Comparison of ENCODE assay signal across 9 mouse cellular contexts in the genomic region with DNA sequence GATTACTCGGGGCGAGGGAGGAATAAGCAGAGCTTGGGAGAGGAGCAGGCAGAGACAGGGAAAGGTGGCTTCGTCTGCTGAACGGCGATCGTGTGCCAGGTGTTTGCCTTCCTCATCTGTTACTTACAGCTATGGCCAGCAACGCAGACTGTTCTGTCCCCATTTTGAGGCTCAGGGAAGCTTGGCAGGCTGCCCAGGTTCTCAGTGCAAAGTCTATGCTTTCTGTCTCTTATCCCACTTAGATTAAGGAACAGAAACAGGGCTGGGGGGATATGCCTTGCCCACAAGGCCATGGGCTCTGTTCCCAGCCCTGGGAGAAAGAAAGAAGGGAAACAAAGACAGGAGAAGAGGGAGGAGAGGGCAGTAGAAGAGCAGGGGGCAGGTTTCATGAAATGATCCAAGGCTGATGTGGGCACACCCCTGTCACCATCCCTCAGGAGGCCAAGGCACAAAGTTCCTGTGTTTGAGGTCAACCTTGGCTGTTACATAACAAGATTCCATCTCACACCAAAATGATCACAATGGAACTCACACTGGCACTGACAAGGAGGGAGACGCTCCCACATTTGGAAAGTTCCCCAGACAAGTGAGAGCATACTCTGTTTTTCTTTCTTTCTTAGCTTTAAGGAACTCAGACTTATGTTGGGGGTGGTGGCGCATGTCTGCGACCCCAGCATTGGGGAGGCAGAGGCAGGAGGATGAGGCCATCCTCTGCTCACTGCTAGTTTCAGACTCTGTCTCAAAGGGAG.
DNase-seq lines count a peak whose midpoint lies in the region; ATAC-seq and TF ChIP-seq lines count a peak whose summit lies in the region.
"Had no signal": no experiment of that assay in that cellular context is flagged by ENCODE, and none has a peak within 500 bp of the region (broad histone marks: within the 10 kb centered on the region; RNA-seq: fewer than 3 reads in every experiment).

No protein-coding gene starts in this region.

- H3K36me3 ChIP-seq in embryonic facial prominence, embryonic 15.5 days, result no peaks in the 10 kb centered on the region
- 0 out of 2 replicates have a peak, but pooled peaks cover 4% of the 10 kb centered on the region for H3K36me3 ChIP-seq in heart, postnatal 0 days (replicated peaks; ENCODE audit: control insufficient read depth, insufficient read depth, low read length)
- H3K36me3 ChIP-seq in testis, adult 2 months (ENCODE audit: control insufficient read depth, insufficient read depth, low read length), result no peaks in the 10 kb centered on the region; the same call in 1 of the 2 replicates
- H3K36me3 ChIP-seq: liver, embryonic 13.5 days had no signal

- no peak for TF ChIP-seq POLR2A in testis, adult 2 months (IDR thresholded peaks at IDR 0.05; ENCODE audit: control insufficient read depth, low read depth, low read length)

- peak overlapping the region; percentile 53; the same call in 1 of the 2 replicates for H3K27ac ChIP-seq in embryonic facial prominence, embryonic 15.5 days (replicated peaks)
- H3K27ac ChIP-seq in heart, postnatal 0 days (ENCODE audit: low read depth), result peak overlapping the region; percentile 30; the same call in 1 of the 2 replicates
- H3K27ac ChIP-seq in testis, adult 2 months (ENCODE audit: control insufficient read depth, insufficient read depth, low read depth, low read length), result peak overlapping the region; percentile 32
- H3K27ac ChIP-seq: liver, embryonic 13.5 days had no signal

- H3K4me2 ChIP-seq in embryonic facial prominence, embryonic 15.5 days (replicated peaks), result no peak overlapping the region
- H3K4me2 ChIP-seq in heart, postnatal 0 days (ENCODE audit: low read depth, low read length), result no peak overlapping the region
- H3K4me2 ChIP-seq: liver, embryonic 13.5 days had no signal

- DNase-seq in urinary bladder, postnatal 14 days (ENCODE audit: low spot score), result peak; percentile 61
- DNase-seq in urinary bladder, adult 2 months (ENCODE audit: low spot score), result no peak
- peak; percentile 19 for DNase-seq in heart, postnatal 0 days (ENCODE audit: low spot score)
- DNase-seq in layer of hippocampus, postnatal 10 days (ENCODE audit: low spot score in 2 of 2), result peak; percentile 61 to 71
- DNase-seq in lung, postnatal 4 days, result peak; percentile 38 to 56
- DNase-seq in spleen, postnatal 14 days (ENCODE audit: low spot score in 2 of 2), result no peak
- DNase-seq: liver, embryonic 13.5 days had no signal

- no peaks in the 10 kb centered on the region for H3K27me3 ChIP-seq in embryonic facial prominence, embryonic 15.5 days
- H3K27me3 ChIP-seq in heart, postnatal 0 days (ENCODE audit: control insufficient read depth, insufficient read depth, low read length), result no peaks in the 10 kb centered on the region
- no peaks in the 10 kb centered on the region for H3K27me3 ChIP-seq in testis, adult 2 months (ENCODE audit: control insufficient read depth, insufficient read depth, low read length)
- H3K27me3 ChIP-seq: liver, embryonic 13.5 days had no signal

- ATAC-seq in embryonic facial prominence, embryonic 15.5 days (ENCODE audit: insufficient number of reproducible peaks, low FRiP score, low TSS enrichment, low read depth), result 0 out of 2 replicates have a peak, but pooled peaks have one; percentile 22
- no peak for ATAC-seq in heart, postnatal 0 days (ENCODE audit: insufficient read depth, low read depth)

- no peak for TF ChIP-seq EP300 in heart, postnatal 0 days (IDR thresholded peaks at IDR 0.05; ENCODE audit: low read depth)

- no peak overlapping the region for H3K9ac ChIP-seq in embryonic facial prominence, embryonic 15.5 days
- no peak overlapping the region for H3K9ac ChIP-seq in heart, postnatal 0 days (replicated peaks; ENCODE audit: low read depth, low read length)
- H3K9ac ChIP-seq: liver, embryonic 13.5 days had no signal

- H3K4me1 ChIP-seq in embryonic facial prominence, embryonic 15.5 days, result peaks cover 22% of the 10 kb centered on the region
- H3K4me1 ChIP-seq in heart, postnatal 0 days (ENCODE audit: control insufficient read depth, insufficient read depth), result peaks cover 24% of the 10 kb centered on the region
- H3K4me1 ChIP-seq in testis, adult 2 months (ENCODE audit: control insufficient read depth, insufficient read depth, low read length), result peaks cover 14% of the 10 kb centered on the region

- WGBS in embryonic facial prominence, embryonic 15.5 days, result 55% methylated on average over 10 of the region's 10 CpGs
- WGBS in heart, postnatal 0 days, result 43% methylated on average over 10 of the region's 10 CpGs

- H3K4me3 ChIP-seq in embryonic facial prominence, embryonic 15.5 days (replicated peaks), result no peak overlapping the region
- no peak overlapping the region for H3K4me3 ChIP-seq in heart, postnatal 0 days (ENCODE audit: low read depth, low read length)
- no peak overlapping the region for H3K4me3 ChIP-seq in testis, adult 2 months (ENCODE audit: control insufficient read depth, low read depth, low read length)
- H3K4me3 ChIP-seq: liver, embryonic 13.5 days had no signal

- H3K9me3 ChIP-seq in embryonic facial prominence, embryonic 15.5 days (replicated peaks), result no peaks in the 10 kb centered on the region
- no peaks in the 10 kb centered on the region for H3K9me3 ChIP-seq in heart, postnatal 0 days (replicated peaks; ENCODE audit: control insufficient read depth, low read length)
- H3K9me3 ChIP-seq: liver, embryonic 13.5 days had no signal

- TF ChIP-seq CTCF in heart, postnatal 0 days (IDR thresholded peaks at IDR 0.05; ENCODE audit: low read depth), result no peak
- TF ChIP-seq CTCF in testis, adult 2 months (IDR thresholded peaks at IDR 0.05; ENCODE audit: control insufficient read depth, insufficient read depth, insufficient replicate concordance, low read depth, low read length), result no peak

Comparison
In these comparisons a context has a peak if more than half of its experiments do, and no peak if none do; other contexts are left out.
1. DNase-seq: peak in urinary bladder, postnatal 14 days (single experiment), heart, postnatal 0 days (single experiment), layer of hippocampus, postnatal 10 days (2 of 2) and lung, postnatal 4 days (2 of 2); none in urinary bladder, adult 2 months (single experiment) and spleen, postnatal 14 days (0 of 2).
2. Peak in every context shown above with its lines, with median percentiles within 50 percentile points of each other: H3K27ac ChIP-seq.